25 mouse cellular contexts compared by ENCODE assay signal in the genomic region with DNA sequence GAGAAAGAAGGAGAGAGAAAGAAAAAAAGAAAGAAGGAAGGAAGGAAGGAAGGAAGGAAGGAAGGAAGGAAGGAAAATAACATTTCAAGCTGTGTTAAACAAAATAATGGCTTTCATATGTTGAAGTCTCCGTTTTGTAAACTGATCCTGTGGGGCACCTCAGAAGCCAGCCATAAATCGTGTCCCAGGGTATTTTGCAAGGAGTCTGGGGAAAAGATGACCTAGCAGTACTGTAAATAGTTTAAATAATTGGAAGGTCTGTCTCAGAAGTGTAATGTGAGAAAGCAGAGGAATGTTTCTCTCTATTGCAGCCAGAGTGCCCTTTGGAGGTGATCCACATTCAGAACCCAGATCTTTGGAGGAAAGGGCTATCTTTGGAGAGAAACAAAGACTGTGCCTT.
DNase-seq lines count a peak whose midpoint lies in the region; ATAC-seq lines count a peak whose summit lies in the region.
"Had no signal": no experiment of that assay in that cellular context is flagged by ENCODE, and none has a peak within 500 bp of the region (broad histone marks: within the 10 kb centered on the region; RNA-seq: fewer than 3 reads in every experiment).

No protein-coding gene starts in this region.

- 7% methylated on average over 2 of the region's 2 CpGs for WGBS in embryonic facial prominence, embryonic 14.5 days
- WGBS in hindbrain, embryonic 10.5 days, result 56% methylated on average over 2 of the region's 2 CpGs
- WGBS in midbrain, embryonic 14.5 days, result 73% methylated on average over 2 of the region's 2 CpGs

- DNase-seq in embryo, embryonic 10 days (ENCODE audit: low spot score), result peak; percentile 10
- no peak for DNase-seq in embryo, embryonic 9.5 days (ENCODE audit: extremely low spot score)
- DNase-seq in embryo, embryonic 11 days, result peak; percentile 42
- peak; percentile 13 for DNase-seq in embryonic facial prominence, embryonic 14.5 days (ENCODE audit: low spot score)
- no peak for DNase-seq in hindbrain, embryonic 10.5 days (ENCODE audit: low spot score)
- no peak for DNase-seq in midbrain, embryonic 14.5 days
- no peak for DNase-seq in left cerebral cortex, adult 18-20 months (ENCODE audit: low spot score in 2 of 2)
- DNase-seq: adrenal gland, adult 2 months; adrenal gland, postnatal 25 days; B cell, adult 2 months; cerebellum, adult 18-20 months; cerebellum, adult 9-11 months; cerebellum, postnatal 36 days; gastrocnemius, adult 2 months; gastrocnemius, postnatal 25 days; heart, postnatal 36 days had no signal

- H3K36me3 ChIP-seq in embryonic facial prominence, embryonic 14.5 days (ENCODE audit: control insufficient read depth, insufficient read depth, low read length), result no peaks in the 10 kb centered on the region
- H3K36me3 ChIP-seq in hindbrain, embryonic 10.5 days, result no peaks in the 10 kb centered on the region
- H3K36me3 ChIP-seq in midbrain, embryonic 14.5 days (ENCODE audit: control insufficient read depth, insufficient read depth, low read length), result no peaks in the 10 kb centered on the region
- H3K36me3 ChIP-seq: embryonic facial prominence, embryonic 12.5 days; forebrain, embryonic 12.5 days; G1E; heart, embryonic 12.5 days; hindbrain, embryonic 12.5 days had no signal

- no peak overlapping the region for H3K27ac ChIP-seq in embryonic facial prominence, embryonic 14.5 days (replicated peaks; ENCODE audit: low read depth, low read length)
- no peak overlapping the region for H3K27ac ChIP-seq in hindbrain, embryonic 10.5 days
- H3K27ac ChIP-seq in midbrain, embryonic 14.5 days (replicated peaks; ENCODE audit: low read depth, low read length), result no peak overlapping the region
- H3K27ac ChIP-seq: embryonic facial prominence, embryonic 12.5 days; forebrain, embryonic 12.5 days; gastrocnemius, adult 2 months; hindbrain, embryonic 12.5 days had no signal

- no peak overlapping the region for H3K4me3 ChIP-seq in embryonic facial prominence, embryonic 14.5 days (ENCODE audit: low read depth, low read length)
- no peak overlapping the region for H3K4me3 ChIP-seq in hindbrain, embryonic 10.5 days
- H3K4me3 ChIP-seq in midbrain, embryonic 14.5 days (replicated peaks; ENCODE audit: low read depth, low read length), result no peak overlapping the region
- H3K4me3 ChIP-seq: embryonic facial prominence, embryonic 12.5 days; forebrain, embryonic 12.5 days; gastrocnemius, adult 2 months; heart, embryonic 12.5 days; hindbrain, embryonic 12.5 days had no signal

- ATAC-seq in embryonic facial prominence, embryonic 14.5 days (ENCODE audit: low read depth), result no peak
- no peak for ATAC-seq in midbrain, embryonic 14.5 days (ENCODE audit: low FRiP score, low TSS enrichment)
- ATAC-seq: CD4-positive, CD25-positive, alpha-beta regulatory T cell, adult 4 months; forebrain, embryonic 16.5 days; inflammation-experienced regulatory T-cells, adult 6 months; intestine, postnatal 0 days had no signal

- no peak overlapping the region for H3K4me2 ChIP-seq in embryonic facial prominence, embryonic 14.5 days (ENCODE audit: low read depth, low read length)
- no peak overlapping the region for H3K4me2 ChIP-seq in midbrain, embryonic 14.5 days (ENCODE audit: low read length)
- H3K4me2 ChIP-seq: embryonic facial prominence, embryonic 12.5 days; forebrain, embryonic 12.5 days; heart, embryonic 12.5 days; hindbrain, embryonic 12.5 days had no signal

- H3K9me3 ChIP-seq in embryonic facial prominence, embryonic 14.5 days (ENCODE audit: control insufficient read depth, low read length), result no peaks in the 10 kb centered on the region
- H3K9me3 ChIP-seq in hindbrain, embryonic 10.5 days, result no peaks in the 10 kb centered on the region
- H3K9me3 ChIP-seq in midbrain, embryonic 14.5 days (ENCODE audit: control insufficient read depth, low read length), result no peaks in the 10 kb centered on the region
- H3K9me3 ChIP-seq: embryonic facial prominence, embryonic 12.5 days; forebrain, embryonic 12.5 days; G1E; heart, embryonic 12.5 days; hindbrain, embryonic 12.5 days had no signal

- H3K4me1 ChIP-seq in embryonic facial prominence, embryonic 14.5 days (ENCODE audit: control insufficient read depth, insufficient read depth, low read length), result no peaks in the 10 kb centered on the region
- H3K4me1 ChIP-seq in hindbrain, embryonic 10.5 days (replicated peaks), result peaks cover 11% of the 10 kb centered on the region; the same call in 1 of the 2 replicates
- peaks cover 13% of the 10 kb centered on the region for H3K4me1 ChIP-seq in midbrain, embryonic 14.5 days (ENCODE audit: control insufficient read depth, insufficient read depth, low read length)

- no peaks in the 10 kb centered on the region for H3K27me3 ChIP-seq in embryonic facial prominence, embryonic 14.5 days (replicated peaks; ENCODE audit: control insufficient read depth, insufficient read depth, low read length)
- no peaks in the 10 kb centered on the region for H3K27me3 ChIP-seq in hindbrain, embryonic 10.5 days (ENCODE audit: insufficient read depth, poor library complexity, severe bottlenecking)
- no peaks in the 10 kb centered on the region for H3K27me3 ChIP-seq in midbrain, embryonic 14.5 days (ENCODE audit: control insufficient read depth, insufficient read depth, low read length)
- H3K27me3 ChIP-seq: embryonic facial prominence, embryonic 12.5 days; forebrain, embryonic 12.5 days; heart, embryonic 12.5 days; hindbrain, embryonic 12.5 days had no signal

- H3K9ac ChIP-seq in embryonic facial prominence, embryonic 14.5 days (ENCODE audit: low read depth, low read length), result no peak overlapping the region
- H3K9ac ChIP-seq in midbrain, embryonic 14.5 days (replicated peaks; ENCODE audit: low read length), result no peak overlapping the region
- H3K9ac ChIP-seq: embryonic facial prominence, embryonic 12.5 days; forebrain, embryonic 12.5 days; heart, embryonic 12.5 days; hindbrain, embryonic 12.5 days had no signal

Comparison
In these comparisons a context has a peak if more than half of its experiments do, and no peak if none do; other contexts are left out.
1. DNase-seq: peak in embryo, embryonic 10 days (single experiment), embryo, embryonic 11 days (single experiment) and embryonic facial prominence, embryonic 14.5 days (single experiment); none in embryo, embryonic 9.5 days (single experiment), hindbrain, embryonic 10.5 days (single experiment), midbrain, embryonic 14.5 days (single experiment) and left cerebral cortex, adult 18-20 months (0 of 2).